Mouse (Mus musculus) embryonic stem cell, embryonic (primary cell): ENCODE measurements around the gene Tulp4.

Experiments
- CTCF ChIA-PET, 4 experiments: fragments of 300-600 bp in 2 of 4; fragments of 350-600 bp in 2 of 4; sonication (Branson Sonifier 250); formaldehyde crosslinking; loops; one replicate each; lab custom pipeline; 2022; ENCODE audit warnings: inconsistent platforms in 2 of 4; lab: Charles Lee
- POLR2A ChIA-PET, 4 experiments: fragments of 300-600 bp in 2 of 4; fragments of 350-600 bp in 2 of 4; sonication (Branson Sonifier 250); formaldehyde crosslinking; loops; one replicate each; lab custom pipeline; 2022; ENCODE audit warnings: antibody characterized with exemption in 4 of 4, inconsistent platforms in 1 of 4; lab: Charles Lee

Tulp4 gene

GRCm38 (mm10) chr17:6164911-6165310 lies 58.7 kb downstream of the Tulp4 start:
- CTCF ChIA-PET, result interaction anchor here in 1 of 4 experiments (0.7 kb wide), 2 partner anchors 48 to 317 kb away, joined by 3 to 7 read pairs; no protein-coding TSS in a partner anchor

GRCm38 (mm10) chr17:6172440-6172839 lies 66.2 kb downstream of the Tulp4 start:
- POLR2A ChIA-PET, result interaction anchor here in 1 of 4 experiments (0.6 kb wide), 2 partner anchors 7 to 137 kb away, joined by 3 to 7 read pairs; no protein-coding TSS in a partner anchor
- CTCF ChIA-PET, result no interaction called here

More at GRCm38 (mm10) chr17:6164911-6165310, 58.7 kb downstream of the Tulp4 start:
- POLR2A ChIA-PET, result interaction anchor here in 2 of 4 experiments (0.7 kb wide), 2 partner anchors 8 to 51 kb away, joined by 5 to 7 read pairs; no protein-coding TSS in a partner anchor

GRCm38 (mm10) chr17:6172926-6173690 lies 66.9 kb downstream of the Tulp4 start:
- CTCF ChIA-PET, result no interaction called here
- POLR2A ChIA-PET, result interaction anchor here in 1 of 4 experiments (0.6 kb wide), 2 partner anchors 8 to 137 kb away, joined by 3 to 7 read pairs; no protein-coding TSS in a partner anchor

GRCm38 (mm10) chr17:6174574-6174973 lies 68.3 kb downstream of the Tulp4 start:
- ChIA-PET CTCF (interaction anchor here in 1 of 4 experiments (0.6 kb wide), 1 partner anchor 43 kb away, joined by 5 read pairs; no protein-coding TSS in a partner anchor), POLR2A (no interaction called here)

- ChIA-PET CTCF (no interaction called here), POLR2A (no interaction called here)
These were observed 72.5 kb downstream of the Tulp4 start for GRCm38 (mm10) chr17:6178564-6179267.

- POLR2A ChIA-PET, result no interaction called here
- CTCF ChIA-PET, result no interaction called here
These were observed 73.2 kb downstream of the Tulp4 start for GRCm38 (mm10) chr17:6179389-6179788.

- POLR2A ChIA-PET, result no interaction called here
These were observed 74.2 kb downstream of the Tulp4 start for GRCm38 (mm10) chr17:6180421-6180820.

GRCm38 (mm10) chr17:6182715-6183114 lies 76.5 kb downstream of the Tulp4 start:
- CTCF ChIA-PET, result interaction anchor here in 1 of 4 experiments (0.6 kb wide), 1 partner anchor 11 kb away, joined by 3 read pairs; no protein-coding TSS in a partner anchor
- POLR2A ChIA-PET, result no interaction called here

More at GRCm38 (mm10) chr17:6180421-6180820, 74.2 kb downstream of the Tulp4 start:
- CTCF ChIA-PET, result no interaction called here

- POLR2A ChIA-PET, result interaction anchor here in 1 of 4 experiments (1.1 kb wide), 1 partner anchor 9 kb away, joined by 4 read pairs; no protein-coding TSS in a partner anchor
- CTCF ChIA-PET, result no interaction called here
These were observed 80.4 kb downstream of the Tulp4 start for GRCm38 (mm10) chr17:6186651-6187050.

- ChIA-PET POLR2A (interaction anchor here in 1 of 4 experiments (1.1 kb wide), 1 partner anchor 9 kb away, joined by 4 read pairs; no protein-coding TSS in a partner anchor), CTCF (no interaction called here)
These were observed 80.9 kb downstream of the Tulp4 start for GRCm38 (mm10) chr17:6187183-6187582.

- CTCF ChIA-PET, result interaction anchor here in 1 of 4 experiments (0.6 kb wide), 1 partner anchor 297 kb away, joined by 4 read pairs; no protein-coding TSS in a partner anchor
- POLR2A ChIA-PET, result no interaction called here
These were observed 83.0 kb downstream of the Tulp4 start for GRCm38 (mm10) chr17:6189207-6189606.

GRCm38 (mm10) chr17:6192275-6192674 lies 86.0 kb downstream of the Tulp4 start:
- POLR2A ChIA-PET, result interaction anchor here in 1 of 4 experiments (1.3 kb wide), 1 partner anchor 11 kb away, joined by 6 read pairs; no protein-coding TSS in a partner anchor
- CTCF ChIA-PET, result no interaction called here

GRCm38 (mm10) chr17:6195390-6195789 lies 89.2 kb downstream of the Tulp4 start:
- ChIA-PET CTCF (no interaction called here), POLR2A (interaction anchor here in 1 of 4 experiments (1.3 kb wide), 1 partner anchor 8 kb away, joined by 4 read pairs; no protein-coding TSS in a partner anchor)

GRCm38 (mm10) chr17:6197491-6197890 lies 91.3 kb downstream of the Tulp4 start:
- CTCF ChIA-PET, result no interaction called here
- POLR2A ChIA-PET, result no interaction called here

- ChIA-PET POLR2A (no interaction called here), CTCF (no interaction called here)
These were observed 92.4 kb downstream of the Tulp4 start for GRCm38 (mm10) chr17:6198670-6199069.

- ChIA-PET CTCF (no interaction called here), POLR2A (no interaction called here)
These were observed 92.9 kb downstream of the Tulp4 start for GRCm38 (mm10) chr17:6199166-6199565.

GRCm38 (mm10) chr17:6201522-6202250 lies 95.4 kb downstream of the Tulp4 start:
- ChIA-PET CTCF (interaction anchor here in 3 of 4 experiments (0.6 to 0.9 kb wide), 3 partner anchors 11 to 947 kb away, joined by 3 to 4 read pairs (median 3); no protein-coding TSS in a partner anchor), POLR2A (interaction anchor here in 2 of 4 experiments (0.7 to 2.2 kb wide), 4 partner anchors 9 to 1270 kb away, joined by 3 to 6 read pairs (median 4); no protein-coding TSS in a partner anchor)
